Mouse (Mus musculus) embryonic facial prominence, embryonic 11.5 days (tissue): ENCODE measurements around the gene Asb4. TPM values are rescaled to one million over a fixed set of nuclear protein-coding genes. Genes with fewer than 3 reads are reported as not detected.

Source experiments
- ATAC-seq: fragments of 200-750 bp; cut with Nextera tagmentation; replicated peaks from 2 replicates; pipeline ENCODE4 v1.8.0; 2017; ENCODE audit warnings: low read depth; ENCODE audit not compliant: insufficient number of reproducible peaks, low FRiP score, low TSS enrichment
- DNase-seq: peaks from one replicate; pipeline ENCODE4 v3.0.0-alpha.2; 2015; ENCODE audit warnings: low spot score
- H3K27ac ChIP-seq: fragments of 300-500 bp; sonication (generic); replicated peaks from 2 replicates; pipeline ENCODE4 v1.5.1; 2014; ENCODE audit warnings: mild to moderate bottlenecking, low read depth, low read length, control low read depth
- H3K27me3 ChIP-seq: fragments of 300-500 bp; sonication (generic); 2 replicates; pipeline ENCODE4 v1.6.1; 2014; ENCODE audit warnings: mild to moderate bottlenecking, low read length, moderate library complexity, mixed read lengths; ENCODE audit not compliant: control insufficient read depth, insufficient read depth
- H3K36me3 ChIP-seq: fragments of 300-500 bp; sonication (generic); replicated peaks from 2 replicates; pipeline ENCODE4 v1.6.1; 2014; ENCODE audit warnings: low read depth, mild to moderate bottlenecking, low read length, moderate library complexity, mixed read lengths; ENCODE audit not compliant: control insufficient read depth, insufficient read depth
- H3K4me1 ChIP-seq: fragments of 300-500 bp; sonication (generic); 2 replicates; pipeline ENCODE4 v1.6.1; 2014; ENCODE audit warnings: low read length, mixed read lengths; ENCODE audit not compliant: control insufficient read depth, insufficient read depth
- H3K4me2 ChIP-seq: fragments of 300-500 bp; sonication (generic); 2 replicates; pipeline ENCODE4 v1.6.1; 2014; ENCODE audit warnings: low read depth, mild to moderate bottlenecking, control low read depth, low read length, moderate library complexity
- H3K4me3 ChIP-seq: fragments of 300-500 bp; sonication (generic); 2 replicates; pipeline ENCODE4 v1.5.1; 2014; ENCODE audit warnings: low read depth, low read length, control low read depth
- H3K9ac ChIP-seq: fragments of 300-500 bp; sonication (generic); replicated peaks from 2 replicates; pipeline ENCODE4 v1.6.1; 2014; ENCODE audit warnings: mild to moderate bottlenecking, control low read depth, low read length
- H3K9me3 ChIP-seq: fragments of 300-500 bp; sonication (generic); replicated peaks from 2 replicates; pipeline ENCODE4 v1.6.1; 2016; ENCODE audit warnings: mild to moderate bottlenecking, low read length, inconsistent platforms, mixed read lengths; ENCODE audit not compliant: control insufficient read depth
- WGBS: fragments of 180-500 bp; shearing (Covaris S2); extraction: QIAGEN DNeasy Blood & Tissue Kit; methylation state at CpG from one replicate; pipeline ENCODE4 v1.1.7; 2014; 5-methylcytosine and 5-hydroxymethylcytosine counted together
- polyA plus RNA-seq: library from polyadenylated mRNA; unstranded; fragments of >200 nt; fragmentation: Nextera tagmentation; extraction: Ambion mirVana; gene quantifications from 2 replicates; pipeline ENCODE4 v1.2.1, GENCODE M21; 2014

Asb4 gene
- polyA plus RNA-seq, 1 experiment from 2014 or later, result 98.5 TPM

GRCm38 (mm10) chr6:5413282-5413681 lies 30.1 kb downstream of the Asb4 start:
- Histone ChIP-seq H3K4me3 (no peak overlapping the region), H3K9me3 (no peaks in the 10 kb centered on the region), H3K27ac (no peak overlapping the region), H3K4me1 (no peaks in the 10 kb centered on the region), H3K4me2 (no peak overlapping the region), H3K9ac (no peak overlapping the region), H3K27me3 (no peaks in the 10 kb centered on the region), H3K36me3 (no peaks in the 10 kb centered on the region)
- ATAC-seq (no peak), DNase-seq (no peak)
- WGBS, result 49% methylated on average over 8 of the region's 8 CpGs

GRCm38 (mm10) chr6:5421442-5421841 lies 38.3 kb downstream of the Asb4 start:
- no peaks in the 10 kb centered on the region for H3K4me1 ChIP-seq
- DNase-seq (no peak), ATAC-seq (no peak)
- no peaks in the 10 kb centered on the region for H3K9me3 ChIP-seq
- no peaks in the 10 kb centered on the region for H3K27me3 ChIP-seq
- H3K36me3 ChIP-seq, result no peaks in the 10 kb centered on the region
- WGBS, result 82% methylated on average over 2 of the region's 2 CpGs
- no peak overlapping the region for H3K27ac ChIP-seq
- H3K9ac ChIP-seq, result no peak overlapping the region
- no peak overlapping the region for H3K4me2 ChIP-seq
- H3K4me3 ChIP-seq, result no peak overlapping the region

DNA sequence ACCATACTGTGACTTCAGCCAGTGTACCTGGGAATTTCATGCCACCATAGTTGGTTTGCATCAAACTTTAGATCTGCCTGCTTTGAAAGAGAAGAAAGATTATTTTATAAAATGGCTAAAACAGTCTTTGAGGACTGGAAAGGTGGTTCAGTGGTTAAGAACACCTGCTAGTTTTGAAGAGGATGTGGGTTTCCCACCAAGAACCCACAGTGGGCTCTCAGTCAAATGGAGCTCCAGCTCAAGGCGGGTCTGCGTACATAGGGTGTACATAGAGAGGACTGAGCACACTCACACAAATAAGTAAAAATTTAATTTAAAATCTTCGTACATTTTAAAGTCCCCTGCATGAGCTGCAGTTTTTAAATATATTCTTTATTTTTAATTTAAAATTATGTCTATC lies 39.2 kb downstream of the Asb4 start:
- H3K4me2 ChIP-seq, result no peak overlapping the region

DNA sequence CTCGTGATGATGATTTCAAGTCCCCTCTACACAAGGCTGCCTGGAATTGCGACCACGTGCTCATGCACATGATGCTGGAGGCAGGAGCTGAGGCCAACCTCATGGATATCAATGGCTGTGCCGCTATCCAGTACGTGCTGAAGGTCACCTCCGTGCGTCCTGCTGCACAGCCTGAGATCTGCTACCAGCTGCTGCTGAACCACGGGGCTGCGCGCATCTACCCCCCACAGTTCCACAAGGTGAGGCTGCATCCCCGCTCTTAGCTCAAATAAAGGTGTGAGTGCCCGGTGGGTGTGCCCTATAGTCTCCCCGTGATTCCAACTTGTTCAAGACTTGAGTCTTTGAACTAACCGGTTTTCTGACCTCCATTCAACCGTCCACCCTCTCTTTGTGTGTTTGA lies 40.4 kb downstream of the Asb4 start:
- WGBS, result 81% methylated on average over 15 of the region's 15 CpGs
- no peak overlapping the region for H3K27ac ChIP-seq
- H3K4me1 ChIP-seq, result no peaks in the 10 kb centered on the region

More for the DNA sequence above, 39.2 kb downstream of the Asb4 start:
- 94% methylated on average over 3 of the region's 3 CpGs for WGBS
- Histone ChIP-seq H3K36me3 (no peaks in the 10 kb centered on the region), H3K4me1 (no peaks in the 10 kb centered on the region), H3K4me3 (no peak overlapping the region), H3K9me3 (no peaks in the 10 kb centered on the region), H3K27me3 (no peaks in the 10 kb centered on the region), H3K27ac (no peak overlapping the region), H3K9ac (no peak overlapping the region)
- ATAC-seq (no peak), DNase-seq (no peak)

DNA sequence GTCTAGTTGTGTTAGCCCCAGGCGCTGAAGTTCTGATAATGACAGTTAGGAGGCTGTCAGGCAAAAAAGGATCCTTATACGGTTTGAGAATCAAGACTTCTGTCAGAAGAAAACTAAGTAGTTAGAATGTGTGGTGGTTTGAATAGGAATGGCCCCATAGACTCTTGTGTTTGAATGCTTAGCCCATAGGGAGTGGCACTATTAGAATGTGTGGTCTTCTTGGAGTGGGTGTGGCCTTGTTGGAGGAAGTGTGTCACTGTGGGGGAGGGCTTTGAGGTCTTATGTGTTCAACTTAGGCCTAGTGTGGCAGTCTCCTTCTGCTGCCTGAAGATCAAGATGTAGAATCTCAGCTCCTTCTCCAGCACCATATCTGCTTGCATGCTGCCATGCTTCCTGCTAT lies 43.8 kb downstream of the Asb4 start:
- WGBS, result 80% methylated on average over 2 of the region's 2 CpGs
- Histone ChIP-seq H3K9ac (no peak overlapping the region), H3K4me3 (no peak overlapping the region)

More for the DNA sequence above, 40.4 kb downstream of the Asb4 start:
- Histone ChIP-seq H3K36me3 (no peaks in the 10 kb centered on the region), H3K4me2 (no peak overlapping the region), H3K4me3 (no peak overlapping the region), H3K9ac (no peak overlapping the region), H3K27me3 (no peaks in the 10 kb centered on the region), H3K9me3 (no peaks in the 10 kb centered on the region)
- no peak for DNase-seq
- ATAC-seq, result no peak

DNA sequence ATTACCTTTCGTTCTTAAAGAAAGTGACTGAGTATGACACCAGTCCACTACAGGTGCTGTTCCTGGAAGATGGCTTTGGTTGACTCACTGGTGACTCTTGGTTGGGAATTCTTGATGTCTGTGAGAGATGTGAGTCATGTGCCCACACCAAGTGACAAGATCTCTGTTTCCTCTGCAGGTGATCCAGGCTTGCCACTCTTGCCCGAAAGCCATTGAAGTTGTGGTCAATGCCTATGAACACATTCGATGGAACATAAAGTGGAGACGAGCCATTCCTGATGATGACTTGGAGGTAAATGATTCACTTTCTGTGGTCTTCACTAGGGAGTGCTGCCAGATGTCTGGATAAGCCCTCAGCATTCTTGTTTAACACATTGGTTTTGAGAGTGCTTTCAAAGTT lies 46.4 kb downstream of the Asb4 start:
- no peak for ATAC-seq
- Histone ChIP-seq H3K9me3 (no peaks in the 10 kb centered on the region), H3K4me3 (no peak overlapping the region), H3K4me2 (no peak overlapping the region), H3K4me1 (no peaks in the 10 kb centered on the region), H3K9ac (no peak overlapping the region), H3K36me3 (no peaks in the 10 kb centered on the region), H3K27me3 (no peaks in the 10 kb centered on the region), H3K27ac (no peak overlapping the region)
- DNase-seq, result no peak
- WGBS, result 97% methylated on average over 4 of the region's 4 CpGs

More for the DNA sequence above, 43.8 kb downstream of the Asb4 start:
- DNase-seq (no peak), ATAC-seq (no peak)
- H3K36me3 ChIP-seq, result no peaks in the 10 kb centered on the region
- no peaks in the 10 kb centered on the region for H3K9me3 ChIP-seq
- H3K4me2 ChIP-seq, result no peak overlapping the region
- no peaks in the 10 kb centered on the region for H3K4me1 ChIP-seq
- no peaks in the 10 kb centered on the region for H3K27me3 ChIP-seq
- no peak overlapping the region for H3K27ac ChIP-seq

DNA sequence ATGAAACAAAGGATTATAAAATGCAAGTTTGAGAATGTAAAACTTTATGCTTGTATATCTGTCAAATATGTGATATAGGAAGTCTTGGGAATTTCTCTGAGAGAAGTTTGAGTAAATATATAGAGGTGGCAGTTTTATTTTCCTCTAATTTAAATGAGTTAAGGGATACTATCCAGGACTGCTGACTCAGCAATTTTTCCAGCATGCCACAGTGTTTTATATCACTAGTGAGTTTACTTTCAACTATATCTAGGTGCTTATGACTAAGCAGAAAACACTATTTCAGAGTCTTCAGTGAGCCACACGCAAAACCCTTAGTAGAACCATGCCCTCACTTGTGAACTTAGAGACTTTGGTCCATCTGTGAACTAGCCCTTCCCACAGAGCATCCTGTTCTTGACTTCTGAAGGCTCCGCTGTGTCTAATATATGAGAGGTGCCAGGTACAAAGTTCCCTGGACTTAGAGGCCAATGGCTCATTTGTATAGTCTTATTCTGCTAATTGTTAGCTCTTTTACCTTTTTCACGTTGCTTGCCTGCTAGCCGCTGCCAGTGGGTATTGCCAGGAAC lies 46.9 kb downstream of the Asb4 start:
- no peaks in the 10 kb centered on the region for H3K4me1 ChIP-seq

DNA sequence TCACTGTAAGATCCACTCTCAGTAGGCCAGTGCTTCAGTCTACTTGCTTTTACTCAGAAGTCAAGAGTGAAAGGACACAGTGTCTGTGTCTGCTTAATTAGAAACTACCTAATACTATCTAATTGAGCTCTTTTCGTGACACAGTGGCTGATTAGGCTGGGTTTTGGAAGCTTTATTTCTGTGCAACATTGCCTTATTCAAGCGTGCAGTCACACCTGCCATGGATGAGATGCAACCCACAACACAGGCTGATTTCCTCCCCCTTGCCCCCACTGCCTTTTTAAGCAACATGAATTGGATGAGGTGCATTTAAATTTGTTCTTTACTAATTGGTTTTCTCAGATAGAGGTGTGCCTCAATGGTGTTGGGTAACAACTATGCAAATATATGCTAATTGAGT lies 50.7 kb downstream of the Asb4 start:
- DNase-seq, result no peak
- Histone ChIP-seq H3K36me3 (no peaks in the 10 kb centered on the region), H3K9me3 (no peaks in the 10 kb centered on the region), H3K9ac (no peak overlapping the region), H3K4me1 (no peaks in the 10 kb centered on the region), H3K4me3 (no peak overlapping the region), H3K27ac (no peak overlapping the region), H3K4me2 (no peak overlapping the region), H3K27me3 (no peaks in the 10 kb centered on the region)
- WGBS, result 85% methylated on average over 2 of the region's 2 CpGs
- ATAC-seq, result no peak

More for the DNA sequence above, 46.9 kb downstream of the Asb4 start:
- Histone ChIP-seq H3K4me3 (no peak overlapping the region), H3K9me3 (no peaks in the 10 kb centered on the region), H3K27me3 (no peaks in the 10 kb centered on the region), H3K27ac (no peak overlapping the region), H3K9ac (no peak overlapping the region), H3K4me2 (no peak overlapping the region), H3K36me3 (no peaks in the 10 kb centered on the region)
- WGBS, result 93% methylated on average over 4 of the region's 4 CpGs
- ATAC-seq (no peak), DNase-seq (no peak)
